Mouse (Mus musculus) urinary bladder, postnatal 14 days (tissue): ENCODE measurements around the gene Trio.
"Not testable (repeated sequence)": the region's sequence is repeated elsewhere in the genome, so short reads cannot be mapped to it uniquely, and the experiment has no call there.

Experiments
- DNase-seq: peaks from one replicate; pipeline ENCODE4 v3.0.0; 2021; ENCODE audit warnings: low spot score

Gene Trio

DNA sequence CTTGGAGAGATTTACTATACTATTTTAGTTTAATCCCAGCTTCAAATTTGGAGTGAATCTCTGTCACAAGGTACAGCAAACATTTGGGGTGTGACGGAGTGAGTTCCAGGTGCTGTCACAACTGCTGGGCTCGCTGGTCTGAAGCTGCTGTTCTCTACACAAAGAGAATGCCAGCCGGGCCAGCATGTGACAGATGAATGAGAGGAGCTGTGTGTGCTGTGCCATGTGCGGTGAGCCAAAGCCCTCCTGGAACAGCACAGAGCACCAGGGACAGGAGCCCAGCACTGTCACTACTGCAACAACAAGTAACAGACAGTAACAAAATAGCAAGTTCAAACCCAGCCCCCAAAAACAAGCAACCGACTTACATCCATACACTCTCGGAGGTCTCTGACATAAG, 194.0 kb downstream of the Trio start:
- DNase-seq = no peak

DNA sequence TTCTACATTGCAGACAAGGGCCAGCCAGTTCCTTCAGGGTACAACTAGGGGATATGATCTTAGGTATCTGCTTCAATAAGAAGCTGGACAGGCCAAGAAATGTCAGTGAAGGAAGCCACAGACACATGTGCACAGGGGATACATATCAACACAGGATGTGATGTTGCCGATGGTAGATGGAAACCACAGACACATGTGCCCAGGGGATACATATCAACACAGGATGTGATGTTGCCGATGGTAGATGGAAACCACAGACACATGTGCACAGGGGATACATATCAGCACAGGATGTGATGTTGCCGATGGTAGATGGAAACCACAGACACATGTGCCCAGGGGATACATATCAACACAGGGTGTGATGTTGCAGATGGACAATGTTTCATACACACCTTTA, 197.8 kb downstream of the Trio start:
- not testable (repeated sequence) for DNase-seq

DNA sequence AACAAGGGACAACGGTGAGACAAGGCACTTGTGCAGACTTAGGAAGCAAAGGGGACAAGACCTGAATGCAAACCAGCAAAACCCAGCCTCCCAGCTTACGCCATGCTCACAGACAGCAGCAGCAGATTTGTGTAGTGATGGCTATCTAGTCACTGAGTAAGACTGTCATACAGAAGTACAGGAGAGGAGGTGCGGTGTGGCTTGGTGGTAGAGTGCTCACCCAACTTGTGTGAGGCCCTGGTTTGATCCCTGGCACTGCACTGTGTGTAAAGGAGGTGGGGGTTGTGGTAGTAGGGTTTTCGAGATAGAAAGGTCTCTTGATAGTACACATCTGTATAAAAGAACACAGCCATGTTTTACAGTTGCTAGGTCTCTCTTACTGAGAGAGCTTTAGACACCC, 198.8 kb downstream of the Trio start:
- DNase-seq = no peak

DNA sequence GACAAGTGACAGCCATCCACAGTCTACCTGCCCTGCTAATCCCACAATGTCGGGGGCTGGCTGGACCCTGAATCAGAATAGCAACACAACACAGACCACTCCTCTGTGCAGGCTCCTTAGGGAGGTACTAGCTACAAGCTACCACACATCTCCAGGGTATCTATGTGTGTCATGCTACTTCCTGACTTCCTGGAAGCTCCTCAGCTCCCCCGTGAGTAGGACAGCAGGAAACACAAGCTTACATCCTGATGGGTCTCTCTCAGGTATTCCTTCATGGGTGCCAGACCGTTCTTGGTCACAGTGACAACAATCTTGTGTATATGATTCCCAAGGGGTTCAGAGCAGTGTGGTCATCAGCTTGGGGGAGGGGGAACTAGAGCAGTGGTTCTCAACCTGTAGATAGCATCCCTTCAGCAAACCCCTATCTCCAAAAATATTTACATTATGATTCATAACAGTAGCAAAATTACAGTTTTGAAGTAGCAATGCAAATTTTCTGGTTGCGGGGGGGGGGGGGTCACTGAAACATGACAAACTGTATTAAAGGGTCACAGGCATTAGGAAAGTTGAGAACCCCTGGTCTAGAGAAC, 199.5 kb downstream of the Trio start:
- DNase-seq = no peak

DNA sequence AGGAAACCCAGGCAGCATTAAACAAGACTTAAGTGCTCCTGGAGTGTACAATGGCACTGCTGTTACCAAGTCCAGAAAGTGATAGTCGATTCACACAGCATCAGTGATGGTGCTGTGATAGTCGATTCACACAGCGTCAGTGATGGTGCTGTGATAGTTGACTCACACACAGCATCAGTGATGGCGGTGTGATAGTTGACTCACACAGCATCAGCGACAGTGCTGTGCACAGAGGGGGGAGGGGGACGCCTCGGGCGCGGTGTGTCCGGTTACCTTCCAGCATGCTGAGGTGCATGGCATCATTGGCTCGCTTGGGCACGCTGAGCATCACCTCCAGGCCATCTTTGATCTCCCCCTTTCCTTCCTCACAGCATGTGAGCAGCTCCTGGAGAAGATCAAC, 200.3 kb downstream of the Trio start:
- DNase-seq = no peak

DNA sequence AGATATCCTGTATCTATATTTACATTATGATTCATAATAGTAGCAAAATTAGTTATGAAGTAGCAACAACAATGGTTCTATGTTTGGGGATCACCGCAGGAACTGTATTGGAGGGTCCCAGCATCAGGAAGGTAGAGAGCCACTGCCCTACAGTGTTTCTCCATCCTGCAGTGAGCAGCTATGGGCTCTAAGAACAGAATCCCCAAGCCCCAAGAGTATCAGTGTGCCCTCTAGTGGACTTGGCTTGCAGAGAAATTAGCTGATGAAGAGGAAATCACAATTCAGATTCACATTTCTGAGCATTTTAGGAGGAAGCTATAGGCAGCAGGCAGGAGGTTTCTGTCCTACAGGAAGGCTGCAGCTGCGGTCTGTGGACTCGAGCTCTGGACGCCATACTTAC, 202.1 kb downstream of the Trio start:
- DNase-seq = no peak

DNA sequence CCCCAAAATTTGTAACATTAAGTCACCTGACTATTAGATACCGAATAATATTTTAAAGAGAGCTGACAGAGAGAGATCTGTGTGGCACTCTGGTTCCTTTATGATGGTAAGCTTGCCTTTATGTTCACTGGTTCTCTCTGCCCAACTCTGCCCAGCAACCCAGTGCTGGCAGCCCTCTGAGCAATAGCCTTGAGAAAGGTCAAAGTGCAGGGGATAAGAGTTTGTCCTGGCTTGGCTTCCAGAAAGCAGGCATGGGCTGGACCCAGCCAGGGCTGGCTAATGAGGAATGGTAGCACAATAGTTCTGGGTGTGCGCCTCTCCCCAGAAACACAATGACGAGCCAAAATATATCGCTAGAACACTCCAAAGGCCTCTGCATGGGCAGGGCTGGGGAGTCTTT, 203.2 kb downstream of the Trio start:
- DNase-seq = no peak

DNA sequence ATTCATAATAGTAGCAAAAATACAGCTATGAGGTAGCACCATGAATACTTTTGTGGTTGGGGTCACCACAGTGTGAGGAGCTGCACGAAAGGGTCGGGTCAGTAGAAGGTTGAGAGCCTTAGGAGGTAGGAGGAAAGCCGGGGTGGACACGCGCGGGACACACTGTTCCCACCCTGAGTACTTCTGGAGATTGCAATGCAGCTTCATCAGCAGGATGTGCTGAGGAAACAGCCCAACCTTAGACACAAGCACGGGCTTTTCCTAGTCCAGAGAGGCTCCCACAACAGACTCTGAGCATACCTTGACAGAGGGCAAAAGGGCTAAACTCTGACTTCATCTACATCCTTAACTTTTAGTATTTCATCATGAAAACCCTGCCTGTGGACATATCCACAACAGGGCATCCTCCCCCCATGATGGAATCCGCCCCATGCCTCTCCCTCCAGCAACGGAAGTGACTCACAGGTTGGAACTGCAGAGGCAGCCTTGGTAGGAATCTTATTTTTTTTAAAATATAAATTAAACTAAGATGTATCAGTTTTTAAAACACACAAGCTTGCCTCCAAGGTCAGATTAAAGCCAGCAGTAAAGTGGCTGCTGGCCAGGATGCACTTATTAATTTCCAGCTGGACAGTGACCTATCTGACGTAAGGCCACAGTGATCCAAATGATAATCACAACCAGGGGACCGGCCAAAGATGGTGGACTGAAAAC, 203.8 kb downstream of the Trio start:
- DNase-seq = peak; percentile 25

DNA sequence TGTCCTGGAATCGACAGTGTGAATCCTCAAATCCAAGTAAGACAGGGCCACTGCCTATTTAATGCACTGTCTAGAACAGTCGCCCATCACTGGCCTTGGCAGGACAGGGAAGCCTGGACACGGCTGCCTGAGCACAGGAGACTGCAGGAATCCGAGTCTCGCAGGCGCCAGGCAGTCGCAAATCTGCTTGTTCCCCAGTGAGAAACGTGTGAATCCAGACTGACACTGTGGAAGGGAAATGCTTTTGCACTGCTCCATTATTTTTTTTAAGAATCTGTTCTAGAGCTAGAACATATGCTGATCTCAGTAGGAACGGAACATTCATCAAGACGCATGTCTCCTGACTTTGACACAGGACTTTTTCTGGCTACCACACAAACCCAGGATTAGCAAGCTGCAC, 208.6 kb downstream of the Trio start:
- DNase-seq = no peak

DNA sequence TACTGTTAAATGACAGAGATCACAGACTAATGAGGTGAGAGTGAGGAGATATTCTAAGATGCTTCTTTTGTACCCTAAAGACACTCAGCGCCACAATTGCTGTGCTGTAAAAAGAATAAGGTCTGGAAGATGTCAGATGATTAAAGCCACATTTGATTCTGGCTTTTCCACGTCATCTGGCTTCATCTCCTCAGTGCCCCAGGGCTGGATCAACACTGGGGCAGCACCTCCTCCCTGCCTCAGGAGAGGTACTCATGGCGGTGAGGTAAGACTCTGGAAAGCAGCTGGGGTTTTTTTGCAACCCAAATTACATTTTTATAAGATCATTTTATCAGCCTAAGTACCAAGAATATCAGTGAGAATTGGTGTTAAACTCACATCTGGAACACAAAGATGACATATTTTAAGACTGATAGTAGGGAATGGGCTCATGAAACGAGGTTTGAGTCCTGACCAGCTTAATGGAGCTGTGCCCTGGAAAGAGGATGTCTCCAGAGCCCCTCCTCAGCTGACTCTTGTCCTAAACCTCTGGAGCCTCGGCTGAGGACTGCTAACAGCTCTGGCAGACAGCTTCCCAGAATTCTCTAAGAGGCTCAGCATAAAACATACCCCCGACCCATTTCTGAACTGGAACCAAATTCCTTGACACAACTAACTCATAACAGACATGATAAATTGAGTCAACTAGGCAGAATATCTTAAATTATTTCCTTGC, 210.8 kb downstream of the Trio start:
- DNase-seq = no peak

DNA sequence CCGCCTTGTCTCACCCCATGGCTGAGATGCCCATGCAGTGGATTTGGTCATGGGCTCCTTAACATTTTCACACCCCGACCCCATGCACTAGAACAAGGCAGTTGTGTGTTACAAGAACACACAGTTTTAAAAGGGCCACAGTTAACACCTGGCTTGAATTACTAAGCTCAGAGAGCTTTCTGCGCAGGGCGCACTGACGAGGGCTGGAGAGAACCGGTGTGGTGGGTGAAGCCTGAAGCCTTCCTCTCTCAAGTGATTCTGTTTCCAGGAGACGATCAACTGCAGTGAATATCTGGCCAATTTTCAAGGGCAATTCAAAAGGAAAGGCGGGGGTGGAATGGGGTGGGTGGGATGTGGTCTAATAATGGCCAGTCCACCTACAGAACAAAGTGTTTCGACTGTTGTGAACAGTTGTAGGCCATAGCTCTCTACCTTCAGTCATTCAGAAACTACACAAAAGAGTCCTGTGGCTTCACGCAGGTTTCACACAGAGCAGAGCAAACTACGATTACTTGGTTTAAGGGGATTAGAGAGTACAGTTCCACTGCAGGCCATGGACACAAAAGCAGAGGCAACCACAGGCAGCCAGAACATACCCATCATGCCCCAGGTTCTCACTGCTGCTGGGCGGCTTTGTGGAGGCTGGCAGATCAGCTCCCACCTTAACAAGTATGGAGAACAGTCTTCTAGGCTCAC, 214.7 kb downstream of the Trio start:
- DNase-seq = no peak

DNA sequence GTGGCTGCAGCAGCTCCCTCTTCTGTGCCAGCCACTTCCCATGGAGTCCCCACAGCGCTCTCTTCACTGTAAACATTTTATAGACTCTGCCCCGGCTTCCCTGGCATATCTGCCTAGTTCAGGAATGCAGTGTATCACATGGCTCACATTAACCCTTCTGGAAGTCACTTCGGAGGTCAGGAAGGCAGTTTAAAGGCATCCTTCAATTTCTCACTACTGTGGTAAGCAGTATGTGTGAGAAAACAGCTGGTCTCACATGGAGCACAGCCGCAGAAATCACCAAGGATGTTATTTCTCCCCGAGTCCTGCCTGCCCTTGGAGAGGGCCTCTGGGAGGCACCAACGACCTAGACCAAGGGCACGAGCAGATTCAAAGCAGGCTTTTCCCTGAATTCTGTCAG, 215.4 kb downstream of the Trio start:
- DNase-seq = no peak

DNA sequence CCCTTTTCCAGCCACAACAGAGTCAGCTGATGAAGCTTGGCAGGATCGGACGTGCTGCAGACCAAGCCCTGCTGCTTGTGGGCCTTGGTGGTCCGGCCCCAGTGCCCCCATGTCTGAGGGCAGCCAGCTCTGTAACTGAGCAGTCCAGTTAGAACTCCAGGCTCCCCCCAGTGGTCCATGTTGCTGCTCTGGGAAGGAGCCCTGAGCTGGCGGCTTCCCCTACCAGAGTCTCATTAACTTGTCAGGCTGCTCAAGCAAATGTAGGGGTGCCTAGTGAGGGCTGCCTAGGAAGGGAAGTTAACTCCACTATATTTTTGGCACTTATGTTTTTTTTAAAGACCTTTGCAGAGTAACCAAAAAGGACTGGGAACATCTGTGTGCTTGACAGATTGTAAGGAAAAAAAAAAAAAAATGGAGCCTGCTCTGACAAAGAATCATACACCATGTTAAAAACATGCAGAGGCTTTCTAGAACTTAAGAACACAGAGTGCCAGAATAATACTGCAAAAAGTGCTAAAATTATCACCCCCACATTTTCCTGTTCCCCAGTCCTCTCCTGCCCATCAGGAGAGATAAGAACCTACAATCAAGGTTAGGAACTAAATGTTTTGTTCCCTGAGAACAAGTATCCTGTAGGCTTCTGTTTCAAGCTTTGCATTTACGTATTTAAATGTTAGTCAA, 216.9 kb downstream of the Trio start:
- DNase-seq = peak; percentile 53

DNA sequence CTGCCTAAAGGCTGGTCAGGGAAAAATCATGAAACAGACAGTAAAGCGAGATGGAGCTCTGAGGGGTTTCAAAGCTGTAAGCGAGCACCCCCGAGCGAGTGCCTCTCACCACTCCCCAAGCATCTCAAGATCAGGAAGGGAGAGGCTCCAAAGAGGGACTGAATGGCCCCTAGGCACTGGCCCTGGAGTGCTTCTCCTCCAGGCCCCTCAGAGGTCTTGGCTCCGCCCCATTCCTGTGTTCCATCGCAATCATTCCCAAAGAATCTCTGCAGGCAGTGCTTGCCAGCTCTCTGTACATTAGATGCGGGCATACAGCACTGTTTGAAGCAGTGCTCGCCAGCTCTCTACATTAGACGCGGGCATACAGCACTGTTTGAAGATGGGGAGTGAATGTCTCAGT, 219.4 kb downstream of the Trio start:
- peak; percentile 34 for DNase-seq

DNA sequence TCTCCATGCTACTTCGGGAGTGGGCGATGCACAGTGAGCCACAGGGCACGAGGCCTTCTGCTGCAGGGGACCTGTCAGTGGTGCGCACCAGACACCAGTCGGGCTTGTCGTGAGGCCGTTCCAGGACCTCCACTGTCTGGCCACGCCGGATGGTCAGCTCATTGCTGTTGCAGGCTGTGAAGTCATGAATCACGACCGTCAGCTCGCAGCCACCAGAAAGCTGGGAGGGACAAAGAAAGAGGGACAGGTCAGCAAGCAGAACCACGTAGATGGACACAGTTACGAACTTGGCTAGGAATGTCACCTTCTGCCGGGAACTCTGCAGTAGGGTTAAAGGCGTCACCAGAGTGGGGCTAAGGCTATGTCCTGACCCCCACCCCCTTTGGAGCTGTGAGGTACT, 220.0 kb downstream of the Trio start:
- no peak for DNase-seq

DNA sequence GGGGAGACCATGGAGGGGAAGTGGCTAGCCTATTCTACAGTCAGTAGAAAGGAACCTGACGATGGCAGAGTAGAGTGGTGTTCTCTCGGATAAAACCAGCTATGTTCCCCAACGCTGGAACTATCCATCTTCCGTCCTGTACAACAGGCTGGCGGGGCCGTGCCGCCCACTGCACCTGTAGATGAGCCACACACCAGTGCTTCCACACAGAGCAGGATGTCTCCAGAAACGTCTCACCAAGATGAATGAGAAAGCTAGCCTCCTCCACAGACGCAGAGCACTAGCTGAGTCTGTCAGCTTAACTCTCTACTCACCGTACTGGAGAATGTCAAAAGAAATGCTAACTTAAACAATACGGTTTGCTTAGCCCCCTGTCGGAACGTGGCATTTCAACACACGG, 221.2 kb downstream of the Trio start:
- no peak for DNase-seq

DNA sequence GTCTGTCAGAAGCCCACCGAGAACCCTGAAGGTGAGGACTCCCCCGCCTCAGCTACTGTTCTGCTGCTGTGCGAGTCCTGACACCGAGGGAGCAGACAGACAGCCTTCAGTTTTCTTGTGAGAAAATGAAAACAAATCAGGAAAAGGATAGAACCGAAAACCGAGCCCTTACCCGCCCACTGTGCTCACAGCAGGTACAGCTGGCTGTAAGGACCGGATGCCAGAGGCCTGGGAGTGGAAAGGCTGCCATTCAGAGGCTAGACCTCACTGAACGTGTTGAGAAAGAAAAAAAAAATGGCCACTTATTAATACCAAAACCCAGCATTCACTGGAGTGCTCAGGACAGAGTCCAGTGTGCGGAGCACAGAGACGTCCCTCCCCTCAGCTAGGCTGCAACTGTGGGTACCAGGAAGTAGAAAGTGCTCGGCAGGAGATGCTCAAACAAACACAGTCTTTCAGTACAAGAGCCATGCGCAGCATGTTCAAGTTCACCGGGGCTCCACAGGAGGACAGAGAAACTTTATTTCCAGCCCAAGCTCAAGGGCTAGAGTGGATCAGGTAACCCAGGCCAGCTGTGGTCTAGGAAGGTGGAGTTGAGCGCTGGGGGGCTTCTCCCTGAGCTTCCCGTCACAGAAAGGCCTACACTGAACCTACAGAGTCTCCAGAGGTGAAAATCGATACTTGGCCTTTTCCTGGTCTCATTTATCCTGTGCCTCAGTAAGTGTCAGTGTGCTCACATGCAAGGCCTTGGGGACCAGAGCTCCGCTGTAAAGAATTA, 221.9 kb downstream of the Trio start:
- no peak for DNase-seq

DNA sequence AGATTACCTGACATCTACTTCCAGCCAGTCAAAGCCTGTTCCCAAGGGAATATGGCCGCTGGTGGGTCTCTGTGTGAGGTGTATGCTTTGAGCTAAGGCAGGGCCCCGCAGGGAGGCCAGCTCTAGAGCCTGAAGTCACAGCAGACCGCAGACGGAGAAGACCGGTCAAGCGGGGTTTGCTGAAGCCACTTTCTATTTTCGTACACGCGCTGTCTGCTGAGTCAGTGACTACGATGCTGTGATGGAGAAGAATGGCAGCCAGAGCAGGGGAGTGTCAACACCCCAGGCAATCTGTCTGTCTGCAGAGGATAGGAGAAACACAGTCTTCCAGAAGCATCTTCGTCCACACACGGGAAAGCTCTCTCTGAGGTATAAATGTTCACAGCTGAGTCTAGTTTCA, 223.4 kb downstream of the Trio start:
- no peak for DNase-seq

DNA sequence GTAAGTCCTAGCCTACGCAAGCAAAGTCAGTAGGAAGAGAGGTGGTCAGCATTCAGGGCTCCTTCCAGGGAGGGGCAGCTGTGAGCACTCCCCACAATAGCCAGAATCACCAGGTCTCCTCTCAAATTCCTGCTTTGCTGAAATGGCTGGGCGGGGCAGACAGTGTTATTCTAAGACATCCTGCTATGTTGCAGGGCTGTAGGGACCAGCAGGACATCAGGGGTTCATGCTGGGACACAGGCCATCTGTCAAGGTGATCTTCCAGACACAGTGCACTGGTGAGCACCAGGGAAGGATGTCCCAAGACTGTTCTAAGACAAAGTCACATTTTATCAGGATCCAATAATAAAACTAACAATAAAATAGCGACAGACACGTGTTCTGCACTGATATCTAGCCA, 224.5 kb downstream of the Trio start:
- no peak for DNase-seq

DNA sequence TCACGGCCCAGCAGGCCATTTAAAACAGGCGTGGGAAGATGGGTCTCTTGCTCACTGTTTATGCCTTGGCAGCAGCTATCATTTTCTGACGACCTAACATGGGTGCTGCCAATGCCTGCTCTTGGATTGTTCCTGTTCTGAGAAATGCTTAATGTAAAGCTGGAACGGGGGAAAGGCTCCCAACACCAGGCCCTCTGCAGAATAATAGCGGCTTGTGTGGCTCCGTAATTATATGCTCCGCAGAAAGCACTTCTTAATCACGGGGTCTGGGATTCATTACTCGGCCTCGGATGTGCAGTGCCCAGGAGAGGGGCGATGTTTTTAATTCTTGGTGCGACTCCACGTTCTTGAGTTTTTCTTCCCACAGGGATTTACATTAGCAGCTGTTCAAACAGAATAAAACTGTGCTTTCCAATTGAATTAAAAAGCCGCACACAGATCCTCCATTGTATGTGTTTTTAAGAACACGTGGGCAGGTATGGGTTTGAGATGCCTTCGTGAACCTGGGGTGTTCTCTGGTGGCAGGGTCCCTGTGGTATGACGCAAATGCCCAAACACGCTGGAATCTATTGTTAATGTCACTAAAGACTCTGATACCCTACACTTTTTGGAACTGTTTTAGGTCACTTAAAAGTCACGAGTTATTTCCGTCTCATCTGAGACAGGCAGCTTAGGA, 228.0 kb downstream of the Trio start:
- no peak for DNase-seq

DNA sequence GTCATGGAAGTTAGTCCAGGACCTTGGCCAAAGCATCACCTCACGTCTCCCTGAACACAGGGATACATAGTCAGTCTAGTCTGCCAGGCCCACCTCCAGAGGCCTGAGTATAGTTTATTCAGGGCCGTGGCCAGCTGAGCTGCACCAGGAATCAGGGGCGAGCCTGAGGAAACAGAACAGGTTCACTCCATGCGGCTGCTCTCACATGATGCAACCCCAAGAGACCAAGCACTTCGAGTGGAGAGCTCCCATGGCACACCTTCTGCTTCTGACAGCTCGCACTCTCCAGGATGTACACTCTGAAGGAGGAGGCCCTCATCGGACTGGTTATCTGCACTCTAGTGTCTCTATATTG, 228.8 kb downstream of the Trio start:
- no peak for DNase-seq
